Mouse (Mus musculus): ENCODE measurements around the gene Med18.

Gene Med18

GRCm38 (mm10) chr4:132463430-132464254, at the start of gene Med18:
Med18 (minus strand) TSS chr4:132463921.
- DNase-seq = peak; percentile 96

- DNase-seq = no peak
Observed at GRCm38 (mm10) chr4:132512080-132512479, 48.4 kb upstream of the Med18 start.

GRCm38 (mm10) chr4:132510352-132510798, 46.7 kb upstream of the Med18 start, which contains the start of gene Sesn2:
Sesn2 (minus strand) TSS chr4:132510501.
- DNase-seq = peak; percentile 99

- DNase-seq = peak; percentile 63
Observed at GRCm38 (mm10) chr4:132509621-132510296, 46.0 kb upstream of the Med18 start.

GRCm38 (mm10) chr4:132507210-132507609, 43.5 kb upstream of the Med18 start:
- no peak for DNase-seq

- no peak for DNase-seq
Observed at GRCm38 (mm10) chr4:132506250-132506649, 42.5 kb upstream of the Med18 start.

GRCm38 (mm10) chr4:132505800-132506199, 42.1 kb upstream of the Med18 start:
- no peak for DNase-seq

- DNase-seq = no peak
Observed at GRCm38 (mm10) chr4:132505034-132505738, 41.5 kb upstream of the Med18 start.

- DNase-seq = no peak
Observed at GRCm38 (mm10) chr4:132503344-132503743, 39.6 kb upstream of the Med18 start.

GRCm38 (mm10) chr4:132501639-132502038, 37.9 kb upstream of the Med18 start:
- no peak for DNase-seq

GRCm38 (mm10) chr4:132494271-132494918, 30.7 kb upstream of the Med18 start:
- no peak for DNase-seq

GRCm38 (mm10) chr4:132492178-132493060, 28.7 kb upstream of the Med18 start:
- DNase-seq = no peak

GRCm38 (mm10) chr4:132491748-132492147, 28.0 kb upstream of the Med18 start:
- no peak for DNase-seq

- DNase-seq = no peak
Observed at GRCm38 (mm10) chr4:132491057-132491456, 27.3 kb upstream of the Med18 start.

GRCm38 (mm10) chr4:132490273-132491010, 26.7 kb upstream of the Med18 start:
- no peak for DNase-seq

GRCm38 (mm10) chr4:132488976-132489375, 25.3 kb upstream of the Med18 start:
- no peak for DNase-seq

- DNase-seq = no peak
Observed at GRCm38 (mm10) chr4:132488521-132488920, 24.8 kb upstream of the Med18 start.

- DNase-seq = no peak
Observed at GRCm38 (mm10) chr4:132484820-132485219, 21.1 kb upstream of the Med18 start.

GRCm38 (mm10) chr4:132484231-132484630, 20.5 kb upstream of the Med18 start:
- no peak for DNase-seq

GRCm38 (mm10) chr4:132482956-132483608, 19.4 kb upstream of the Med18 start:
- no peak for DNase-seq

Data from right cerebral cortex, adult 18-20 months (tissue).